Mouse (Mus musculus) yolk sac, embryonic 10.5 days (tissue): Measurements from ENCODE around the gene Fam166a.

ENCODE experiments used
- DNase-seq: peaks from one replicate; pipeline ENCODE4 v3.0.0-alpha.2; 2017; ENCODE audit warnings: low spot score

The Fam166a gene

GRCm38 (mm10) chr2:25218445-25218844 lies at the start of gene Fam166a:
TSS of gene Fam166a (plus strand) at chr2:25218745.
- DNase-seq: no peak

GRCm38 (mm10) chr2:25169778-25170177 lies 48.8 kb upstream of the Fam166a start:
- DNase-seq: no peak

GRCm38 (mm10) chr2:25170326-25171100 lies 48.0 kb upstream of the Fam166a start:
- no peak for DNase-seq

GRCm38 (mm10) chr2:25171101-25171768 lies 47.3 kb upstream of the Fam166a start:
- no peak for DNase-seq

GRCm38 (mm10) chr2:25171769-25172153 lies 46.8 kb upstream of the Fam166a start:
- DNase-seq: no peak

GRCm38 (mm10) chr2:25172629-25173028 lies 45.9 kb upstream of the Fam166a start:
- no peak for DNase-seq

GRCm38 (mm10) chr2:25173821-25174220 lies 44.7 kb upstream of the Fam166a start:
- DNase-seq: no peak

- DNase-seq: peak; percentile 93
These were observed 43.5 kb upstream of the Fam166a start for GRCm38 (mm10) chr2:25174866-25175689.

GRCm38 (mm10) chr2:25175690-25176078 lies 42.9 kb upstream of the Fam166a start:
- no peak for DNase-seq

- no peak for DNase-seq
These were observed 42.0 kb upstream of the Fam166a start for GRCm38 (mm10) chr2:25176573-25176972.

GRCm38 (mm10) chr2:25177076-25177475 lies 41.5 kb upstream of the Fam166a start:
- DNase-seq: no peak

- peak; percentile 42 for DNase-seq
These were observed 40.9 kb upstream of the Fam166a start for GRCm38 (mm10) chr2:25177685-25178084.

- no peak for DNase-seq
These were observed 40.1 kb upstream of the Fam166a start for GRCm38 (mm10) chr2:25178285-25178972.

GRCm38 (mm10) chr2:25179566-25180217 lies 38.9 kb upstream of the Fam166a start:
- DNase-seq: no peak

- DNase-seq: peak; percentile 96
These were observed 38.1 kb upstream of the Fam166a start, which contains the start of gene Nrarp for GRCm38 (mm10) chr2:25180478-25180903. TSS of gene Nrarp (plus strand) at chr2:25180758.

- peak; percentile 59 for DNase-seq
These were observed 37.3 kb upstream of the Fam166a start for GRCm38 (mm10) chr2:25180973-25181890.

GRCm38 (mm10) chr2:25181891-25182397 lies 36.6 kb upstream of the Fam166a start:
- DNase-seq: no peak

GRCm38 (mm10) chr2:25182664-25183063 lies 35.9 kb upstream of the Fam166a start:
- DNase-seq: no peak

GRCm38 (mm10) chr2:25183336-25183735 lies 35.2 kb upstream of the Fam166a start:
- no peak for DNase-seq

- DNase-seq: no peak
These were observed 34.0 kb upstream of the Fam166a start for GRCm38 (mm10) chr2:25184496-25184895.
